Mouse (Mus musculus) heart, postnatal 0 days (tissue): ENCODE results near the gene Mitd1.

Experiments
- CTCF ChIP-seq: IDR thresholded peaks from 2 replicates; pipeline ENCODE4 v1.5.1; 2016; ENCODE audit warnings: antibody characterized with exemption, control low read depth, low read depth
- EP300 ChIP-seq: IDR thresholded peaks from 2 replicates; pipeline ENCODE4 v1.6.1; 2016; ENCODE audit warnings: antibody characterized with exemption, low read depth

DNA sequence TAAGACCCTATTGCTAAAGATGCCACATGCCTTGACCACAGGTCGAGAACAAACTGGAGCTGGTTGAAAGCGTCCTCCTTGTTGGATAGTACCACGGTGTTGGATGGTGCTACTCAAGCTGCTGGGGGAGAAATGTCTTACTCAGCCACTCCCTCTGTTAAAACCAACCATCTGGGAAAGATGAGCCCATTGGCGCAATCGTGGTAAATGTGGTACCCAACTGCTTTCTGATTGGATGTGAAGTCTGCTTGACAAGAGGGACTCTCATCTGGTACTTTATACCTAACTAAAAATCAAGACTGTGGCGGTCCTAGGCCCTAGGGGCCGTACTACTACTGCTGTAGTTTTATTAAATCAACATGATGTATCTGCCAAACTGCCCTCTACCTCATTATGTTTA is 1.0 kb downstream of the Mitd1 start:
- no peak for TF ChIP-seq EP300
- TF ChIP-seq CTCF, result no peak
